Mouse (Mus musculus) heart, adult 2 months (tissue): ENCODE measurements at regions not wholly inside any gene's neighbourhood (a gene's known extent, or its start where the extent isn't known, plus 50 kb on each side); places are given as distances from the start of the nearest gene placed in this dataset.

ENCODE experiments used
- DNase-seq, 2 experiments: peaks; one replicate each; pipeline ENCODE4 v3.0.0; 2021
- H3K27ac ChIP-seq: fragments of 200-600 bp; 2 replicates; pipeline ENCODE4 v1.8.1; 2022
- H3K27me3 ChIP-seq: fragments of 200-500 bp; 2 replicates; pipeline ENCODE4 v1.6.1; 2012; ENCODE audit warnings: mild to moderate bottlenecking, low read length, inconsistent platforms, mixed read lengths; ENCODE audit not compliant: control insufficient read depth, insufficient read depth
- H3K36me3 ChIP-seq: fragments of 200-500 bp; 2 replicates; pipeline ENCODE4 v1.6.1; 2012; ENCODE audit warnings: low read length, inconsistent platforms; ENCODE audit not compliant: control insufficient read depth, insufficient read depth
- H3K4me1 ChIP-seq: fragments of 200-500 bp; 2 replicates; pipeline ENCODE4 v1.6.1; 2011; ENCODE audit warnings: low read length; ENCODE audit not compliant: control insufficient read depth, insufficient read depth
- H3K4me3 ChIP-seq: fragments of 200-600 bp; 2 replicates; pipeline ENCODE4 v1.8.1; 2022
- H3K79me2 ChIP-seq: fragments of 200-500 bp; replicated peaks from 2 replicates; pipeline ENCODE4 v1.6.1; 2012; ENCODE audit warnings: mild to moderate bottlenecking, inconsistent platforms, low read length, moderate library complexity, mixed read lengths; ENCODE audit not compliant: control insufficient read depth, insufficient read depth
- H3K9ac ChIP-seq: fragments of 200-500 bp; 2 replicates; pipeline ENCODE4 v1.6.1; 2012; ENCODE audit warnings: low read depth, mild to moderate bottlenecking, control low read depth, inconsistent platforms, low read length, mixed read lengths
- CTCF ChIP-seq: fragments of 200-600 bp; IDR thresholded peaks from 2 replicates; pipeline ENCODE4 v1.8.1; 2022; ENCODE audit warnings: antibody characterized with exemption, mild to moderate bottlenecking, moderate library complexity
- EP300 ChIP-seq: fragments of 200-500 bp; IDR thresholded peaks from 2 replicates; pipeline ENCODE4 v1.6.1; 2011; ENCODE audit warnings: low read depth, low read length, control low read depth; ENCODE audit not compliant: insufficient read depth
- POLR2A ChIP-seq: fragments of 200-500 bp; IDR thresholded peaks from 2 replicates; pipeline ENCODE4 v1.6.1; 2011; ENCODE audit warnings: mild to moderate bottlenecking, low read depth, low read length, control low read depth; ENCODE audit not compliant: insufficient read depth
- WGBS: fragments of 180-500 bp; shearing (Covaris S2); methylation state at CpG from one replicate; pipeline ENCODE4 v1.1.7; 2018; 5-methylcytosine and 5-hydroxymethylcytosine counted together
- intact Hi-C: fragments of 180-260 bp; cut with DNase I; formaldehyde crosslinking; loops from one replicate; pipeline ENCODE4 v1.15.1; 2025

DNA sequence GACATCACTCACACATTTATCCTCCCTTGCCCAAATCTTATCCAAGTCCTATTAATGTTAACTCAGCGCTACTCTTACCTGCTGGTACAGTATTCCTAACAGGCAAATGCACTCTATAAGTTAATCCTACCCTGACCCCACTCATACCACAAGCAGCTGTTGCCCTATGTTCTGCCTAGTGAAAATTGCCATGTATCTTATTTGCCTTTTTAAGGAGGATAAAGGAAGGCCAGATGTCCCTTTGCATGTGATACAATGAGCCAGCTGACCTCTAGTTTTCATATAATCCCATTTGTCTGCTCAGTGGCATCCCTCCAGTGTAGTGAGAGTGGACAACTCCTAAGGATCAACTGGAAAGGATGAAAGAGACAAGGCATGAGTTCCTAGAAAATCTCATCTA is 67.9 kb upstream of the Ctso start:
- TF ChIP-seq CTCF (no peak), EP300 (no peak), POLR2A (no peak)
- Histone ChIP-seq H3K36me3 (no peaks in the 10 kb centered on the region), H3K27me3 (no peaks in the 10 kb centered on the region), H3K4me1 (no peaks in the 10 kb centered on the region), H3K79me2 (no peaks in the 10 kb centered on the region), H3K4me3 (no peak overlapping the region), H3K9ac (no peak overlapping the region), H3K27ac (no peak overlapping the region)
- intact Hi-C loops, result no loop called here
- 91% methylated on average over 1 of the region's 1 CpGs for WGBS
- no peak for DNase-seq
